Mouse (Mus musculus) lung, adult 2 months (tissue): ENCODE measurements around the gene Serpinb1a.

Source experiments
- CTCF ChIP-seq: fragments of 200-500 bp; IDR thresholded peaks from 2 replicates; pipeline ENCODE4 v1.5.1; 2011; ENCODE audit warnings: mild to moderate bottlenecking, low read length, control low read depth; ENCODE audit not compliant: insufficient read depth
- POLR2A ChIP-seq: fragments of 200-500 bp; IDR thresholded peaks from 2 replicates; pipeline ENCODE4 v1.6.1; 2011; ENCODE audit warnings: low read depth, mild to moderate bottlenecking, control low read depth, low read length, borderline replicate concordance; ENCODE audit errors: extremely low read depth

- TF ChIP-seq CTCF = no peak
- no peak for TF ChIP-seq POLR2A
These were observed 47.1 kb upstream of the Serpinb1a start, which contains the start of gene Serpinb1c for GRCm38 (mm10) chr13:32898111-32898510.
